Mouse (Mus musculus) layer of hippocampus, postnatal 36 days (tissue): ENCODE measurements around the gene Sh2d7. TPM values are rescaled to one million over a fixed set of nuclear protein-coding genes. Genes with fewer than 3 reads are reported as not detected.
"Not testable (repeated sequence)": the region's sequence is repeated elsewhere in the genome, so short reads cannot be mapped to it uniquely, and the experiment has no call there.

Experiments used
- DNase-seq, 2 experiments: peaks; one replicate each; pipeline ENCODE4 v3.0.0; 2022
- total RNA-seq, 2 experiments: library from RNA; stranded (reverse); gene quantifications; 2 replicates each; pipeline ENCODE4 v1.2.3; 2021

Sh2d7 gene
- total RNA-seq, 2 experiments from 2014 or later: 0.20 TPM; not detected in 1

GRCm38 (mm10) chr9:54544954-54545315 is 6.2 kb downstream of the Sh2d7 start:
- DNase-seq: no peak

- DNase-seq: no peak
These were observed 8.8 kb downstream of the Sh2d7 start for GRCm38 (mm10) chr9:54547536-54547935.

GRCm38 (mm10) chr9:54549433-54549832 is 10.6 kb downstream of the Sh2d7 start:
- no peak for DNase-seq

GRCm38 (mm10) chr9:54552409-54552808 is 13.6 kb downstream of the Sh2d7 start:
- peak in 1 of 2 experiments; percentile 14 for DNase-seq

- DNase-seq: no peak
These were observed 16.3 kb downstream of the Sh2d7 start for GRCm38 (mm10) chr9:54555044-54555443.

GRCm38 (mm10) chr9:54558731-54559130 is 19.9 kb downstream of the Sh2d7 start:
- no peak for DNase-seq

GRCm38 (mm10) chr9:54559771-54560471 is 21.1 kb downstream of the Sh2d7 start, which contains the start of gene Cib2:
Gene Cib2 (minus strand): TSS chr9:54560218.
- peak; percentile 58 to 63 for DNase-seq

GRCm38 (mm10) chr9:54560831-54561601 is 22.2 kb downstream of the Sh2d7 start:
- DNase-seq: no peak

GRCm38 (mm10) chr9:54566958-54567357 is 28.2 kb downstream of the Sh2d7 start:
- DNase-seq: no peak

GRCm38 (mm10) chr9:54568732-54569131 is 29.9 kb downstream of the Sh2d7 start:
- DNase-seq: no peak

GRCm38 (mm10) chr9:54571130-54571839 is 32.5 kb downstream of the Sh2d7 start:
- DNase-seq: no peak

- no peak for DNase-seq
These were observed 44.9 kb downstream of the Sh2d7 start for GRCm38 (mm10) chr9:54583712-54584111.

GRCm38 (mm10) chr9:54584127-54584526 is 45.3 kb downstream of the Sh2d7 start:
- DNase-seq: not testable (repeated sequence)

GRCm38 (mm10) chr9:54585839-54586198 is 47.0 kb downstream of the Sh2d7 start:
- DNase-seq: no peak

- peak; percentile 97 for DNase-seq
These were observed 47.6 kb downstream of the Sh2d7 start, which contains the start of gene Idh3a for GRCm38 (mm10) chr9:54586199-54587061. Gene Idh3a (plus strand): TSS chr9:54586334.

GRCm38 (mm10) chr9:54587863-54588262 is 49.1 kb downstream of the Sh2d7 start:
- no peak for DNase-seq

- not testable (repeated sequence) for DNase-seq
These were observed 54.9 kb downstream of the Sh2d7 start for GRCm38 (mm10) chr9:54593652-54594051.

Other genes starting within 250 kb of the Sh2d7 start
- gene Dmxl2, start 37.4 kb upstream of the Sh2d7 start, total RNA-seq: 100 to 1,000 TPM; 206 to 213 TPM
- 10 to 100 TPM; 21.6 to 22.0 TPM for gene Cib2, start 21.2 kb downstream of the Sh2d7 start, total RNA-seq
- 100 to 1,000 TPM; 174 to 183 TPM for gene Idh3a, start 47.4 kb downstream of the Sh2d7 start, total RNA-seq
- 100 to 1,000 TPM; 110 to 111 TPM for gene Acsbg1, start 122.9 kb downstream of the Sh2d7 start, total RNA-seq
- gene Dnaja4, start 159.9 kb downstream of the Sh2d7 start, total RNA-seq: 10 to 100 TPM; 52.4 to 57.9 TPM
- gene Wdr61, start 195.5 kb downstream of the Sh2d7 start, total RNA-seq: 10 to 100 TPM; 60.9 to 62.5 TPM
- gene Crabp1, start 225.8 kb downstream of the Sh2d7 start, total RNA-seq: 1 to 10 TPM; 1.2 TPM